Mouse (Mus musculus) midbrain, postnatal 0 days (tissue): ENCODE data around the gene Rfk. TPM values are rescaled to one million over a fixed set of nuclear protein-coding genes. Genes with fewer than 3 reads are reported as not detected.

Source experiments
- ATAC-seq: fragments of 200-750 bp; cut with Nextera tagmentation; 2 replicates; pipeline ENCODE4 v1.8.0; 2017; ENCODE audit warnings: moderate number of reproducible peaks, mild to moderate bottlenecking, moderate TSS enrichment, moderate library complexity; ENCODE audit not compliant: low FRiP score
- DNase-seq: peaks from one replicate; pipeline ENCODE4 v3.0.0-alpha.2; 2015; ENCODE audit warnings: low spot score
- H3K27ac ChIP-seq: fragments of 300-500 bp; sonication (generic); 2 replicates; pipeline ENCODE4 v1.5.1; 2014; ENCODE audit warnings: low read depth, mild to moderate bottlenecking, low read length, mixed read lengths
- H3K27me3 ChIP-seq: fragments of 300-500 bp; sonication (generic); 2 replicates; pipeline ENCODE4 v1.6.1; 2014; ENCODE audit warnings: low read length, control low read depth, mixed read lengths; ENCODE audit not compliant: insufficient read depth
- H3K36me3 ChIP-seq: fragments of 300-500 bp; sonication (generic); 2 replicates; pipeline ENCODE4 v1.6.1; 2014; ENCODE audit warnings: low read length, control low read depth, mixed read lengths; ENCODE audit not compliant: insufficient read depth
- H3K4me1 ChIP-seq: fragments of 300-500 bp; sonication (generic); 2 replicates; pipeline ENCODE4 v1.6.1; 2014; ENCODE audit warnings: mild to moderate bottlenecking, control low read depth, antibody characterized with exemption, low read length, mixed read lengths; ENCODE audit not compliant: insufficient read depth
- H3K4me2 ChIP-seq: fragments of 300-500 bp; sonication (generic); 2 replicates; pipeline ENCODE4 v1.6.1; 2014; ENCODE audit warnings: low read depth, mild to moderate bottlenecking, low read length, mixed read lengths; ENCODE audit not compliant: poor library complexity, severe bottlenecking
- H3K4me3 ChIP-seq: fragments of 300-500 bp; sonication (generic); 2 replicates; pipeline ENCODE4 v1.5.1; 2014; ENCODE audit warnings: low read depth, mild to moderate bottlenecking, low read length, moderate library complexity
- H3K9ac ChIP-seq: fragments of 300-500 bp; sonication (generic); replicated peaks from 2 replicates; pipeline ENCODE4 v1.6.1; 2014; ENCODE audit warnings: mild to moderate bottlenecking, low read length, moderate library complexity, mixed read lengths; ENCODE audit not compliant: poor library complexity, severe bottlenecking
- H3K9me3 ChIP-seq: fragments of 300-500 bp; sonication (generic); 2 replicates; pipeline ENCODE4 v1.6.1; 2016; ENCODE audit warnings: low read length, control low read depth
- CTCF ChIP-seq: IDR thresholded peaks from 2 replicates; pipeline ENCODE4 v1.5.1; 2016; ENCODE audit warnings: antibody characterized with exemption, mild to moderate bottlenecking
- WGBS: fragments of 180-500 bp; shearing (Covaris S2); extraction: QIAGEN DNeasy Blood & Tissue Kit; methylation state at CpG from one replicate; pipeline ENCODE4 v1.1.7; 2014; 5-methylcytosine and 5-hydroxymethylcytosine counted together
- polyA plus RNA-seq: library from polyadenylated mRNA; unstranded; fragments of >200 nt; fragmentation: Nextera tagmentation; extraction: Ambion mirVana; gene quantifications from 2 replicates; pipeline ENCODE4 v1.2.1, GENCODE M21; 2015
- total RNA-seq: library from RNA; depleted of rRNA; stranded (reverse); fragments of >200 nt; gene quantifications from 2 replicates; pipeline ENCODE4 v1.2.3, GENCODE M21; 2014

Gene Rfk
- total and polyA plus RNA-seq, 2 experiments from 2014 or later, result 51.6 to 84.9 TPM

GRCm38 (mm10) chr19:17403175-17403574, 9.3 kb downstream of the Rfk start:
- ATAC-seq (no peak), DNase-seq (no peak)
- WGBS, result 92% methylated on average over 4 of the region's 4 CpGs

GRCm38 (mm10) chr19:17406823-17407222, 13.0 kb downstream of the Rfk start:
- Histone ChIP-seq H3K9me3 (no peaks in the 10 kb centered on the region), H3K27ac (no peak overlapping the region), H3K27me3 (no peaks in the 10 kb centered on the region), H3K9ac (no peak overlapping the region), H3K4me3 (no peak overlapping the region), H3K36me3 (no peaks in the 10 kb centered on the region), H3K4me1 (no peaks in the 10 kb centered on the region), H3K4me2 (no peak overlapping the region)
- no peak for TF ChIP-seq CTCF
- no peak for DNase-seq
- 91% methylated on average over 5 of the region's 5 CpGs for WGBS
- no peak for ATAC-seq

More at GRCm38 (mm10) chr19:17403175-17403574, 9.3 kb downstream of the Rfk start:
- H3K4me3 ChIP-seq, result no peak overlapping the region
- no peaks in the 10 kb centered on the region for H3K27me3 ChIP-seq
- no peak for TF ChIP-seq CTCF
- H3K27ac ChIP-seq, result no peak overlapping the region
- peaks cover 14% of the 10 kb centered on the region for H3K36me3 ChIP-seq
- H3K9ac ChIP-seq, result no peak overlapping the region
- no peak overlapping the region for H3K4me2 ChIP-seq
- no peaks in the 10 kb centered on the region for H3K4me1 ChIP-seq
- no peaks in the 10 kb centered on the region for H3K9me3 ChIP-seq

- Histone ChIP-seq H3K9me3 (no peaks in the 10 kb centered on the region), H3K4me2 (no peak overlapping the region), H3K36me3 (no peaks in the 10 kb centered on the region), H3K9ac (no peak overlapping the region), H3K27me3 (no peaks in the 10 kb centered on the region), H3K4me1 (no peaks in the 10 kb centered on the region), H3K27ac (no peak overlapping the region), H3K4me3 (no peak overlapping the region)
- ATAC-seq (no peak), DNase-seq (no peak)
- TF ChIP-seq CTCF, result no peak
These were observed 14.7 kb downstream of the Rfk start for GRCm38 (mm10) chr19:17408591-17408990.

- Histone ChIP-seq H3K27me3 (no peaks in the 10 kb centered on the region), H3K27ac (no peak overlapping the region), H3K9me3 (no peaks in the 10 kb centered on the region), H3K4me2 (no peak overlapping the region), H3K36me3 (no peaks in the 10 kb centered on the region), H3K4me1 (no peaks in the 10 kb centered on the region), H3K9ac (no peak overlapping the region), H3K4me3 (no peak overlapping the region)
- no peak for TF ChIP-seq CTCF
- ATAC-seq (no peak), DNase-seq (no peak)
- WGBS, result 66% methylated on average over 3 of the region's 3 CpGs
These were observed 15.5 kb downstream of the Rfk start for GRCm38 (mm10) chr19:17409351-17409750.

- Histone ChIP-seq H3K9me3 (no peaks in the 10 kb centered on the region), H3K9ac (no peak overlapping the region), H3K4me1 (no peaks in the 10 kb centered on the region), H3K27ac (no peak overlapping the region), H3K27me3 (no peaks in the 10 kb centered on the region), H3K36me3 (no peaks in the 10 kb centered on the region), H3K4me3 (no peak overlapping the region), H3K4me2 (no peak overlapping the region)
- no peak for TF ChIP-seq CTCF
- 86% methylated on average over 5 of the region's 5 CpGs for WGBS
- DNase-seq (no peak), ATAC-seq (no peak)
These were observed 16.7 kb downstream of the Rfk start for GRCm38 (mm10) chr19:17410465-17411065.

- Histone ChIP-seq H3K27me3 (no peaks in the 10 kb centered on the region), H3K4me3 (no peak overlapping the region), H3K9me3 (no peaks in the 10 kb centered on the region), H3K9ac (no peak overlapping the region), H3K4me1 (no peaks in the 10 kb centered on the region), H3K27ac (no peak overlapping the region), H3K36me3 (no peaks in the 10 kb centered on the region), H3K4me2 (no peak overlapping the region)
- DNase-seq, result no peak
- 57% methylated on average over 4 of the region's 4 CpGs for WGBS
- no peak for ATAC-seq
- no peak for TF ChIP-seq CTCF
These were observed 19.1 kb downstream of the Rfk start for GRCm38 (mm10) chr19:17412915-17413459.
